Mouse (Mus musculus) forebrain, embryonic 15.5 days (tissue): ENCODE measurements around the gene Pim1. TPM values are rescaled to one million over a fixed set of nuclear protein-coding genes. Genes with fewer than 3 reads are reported as not detected.

Source experiments
- ATAC-seq: fragments of 200-750 bp; cut with Nextera tagmentation; replicated peaks from 2 replicates; pipeline ENCODE4 v1.8.0; 2017; ENCODE audit warnings: mild to moderate bottlenecking, moderate TSS enrichment, moderate library complexity
- H3K27ac ChIP-seq: fragments of 300-500 bp; sonication (generic); replicated peaks from 2 replicates; pipeline ENCODE4 v1.5.1; 2015; ENCODE audit warnings: mild to moderate bottlenecking, inconsistent platforms
- H3K27me3 ChIP-seq: fragments of 300-500 bp; sonication (generic); 2 replicates; pipeline ENCODE4 v1.6.1; 2015; ENCODE audit warnings: inconsistent platforms
- H3K36me3 ChIP-seq: fragments of 300-500 bp; sonication (generic); 2 replicates; pipeline ENCODE4 v1.6.1; 2015; ENCODE audit warnings: mild to moderate bottlenecking, inconsistent platforms
- H3K4me1 ChIP-seq: fragments of 300-500 bp; sonication (generic); 2 replicates; pipeline ENCODE4 v1.6.1; 2015; ENCODE audit warnings: inconsistent platforms
- H3K4me2 ChIP-seq: fragments of 300-500 bp; sonication (generic); replicated peaks from 2 replicates; pipeline ENCODE4 v1.6.1; 2015; ENCODE audit warnings: mild to moderate bottlenecking, inconsistent platforms
- H3K4me3 ChIP-seq: fragments of 300-500 bp; sonication (generic); 2 replicates; pipeline ENCODE4 v1.5.1; 2015; ENCODE audit warnings: mild to moderate bottlenecking, inconsistent platforms
- H3K9ac ChIP-seq: fragments of 300-500 bp; sonication (generic); replicated peaks from 2 replicates; pipeline ENCODE4 v1.6.1; 2015; ENCODE audit warnings: mild to moderate bottlenecking, inconsistent platforms
- H3K9me3 ChIP-seq: fragments of 300-500 bp; sonication (generic); 2 replicates; pipeline ENCODE4 v1.6.1; 2016; ENCODE audit warnings: inconsistent platforms
- WGBS: fragments of 180-500 bp; shearing (Covaris S2); methylation state at CpG from one replicate; pipeline ENCODE4 v1.1.7; 2015; ENCODE audit warnings: mixed read lengths; 5-methylcytosine and 5-hydroxymethylcytosine counted together
- polyA plus RNA-seq: library from polyadenylated mRNA; unstranded; fragments of >200 nt; fragmentation: Nextera tagmentation; extraction: Ambion mirVana; gene quantifications from 2 replicates; pipeline ENCODE4 v1.2.1, GENCODE M21; 2015

The Pim1 gene
- polyA plus RNA-seq, 1 experiment from 2014 or later, result 15.6 TPM

GRCm38 (mm10) chr17:29544064-29544463 is 53.5 kb downstream of the Pim1 start:
- H3K36me3 ChIP-seq, result no peaks in the 10 kb centered on the region
- no peak overlapping the region for H3K9ac ChIP-seq
- H3K27me3 ChIP-seq, result no peaks in the 10 kb centered on the region
- H3K4me2 ChIP-seq, result no peak overlapping the region
- 78% methylated on average over 2 of the region's 2 CpGs for WGBS
- H3K4me1 ChIP-seq, result no peaks in the 10 kb centered on the region
- no peaks in the 10 kb centered on the region for H3K9me3 ChIP-seq
- no peak for ATAC-seq
- no peak overlapping the region for H3K4me3 ChIP-seq
- H3K27ac ChIP-seq, result no peak overlapping the region

DNA sequence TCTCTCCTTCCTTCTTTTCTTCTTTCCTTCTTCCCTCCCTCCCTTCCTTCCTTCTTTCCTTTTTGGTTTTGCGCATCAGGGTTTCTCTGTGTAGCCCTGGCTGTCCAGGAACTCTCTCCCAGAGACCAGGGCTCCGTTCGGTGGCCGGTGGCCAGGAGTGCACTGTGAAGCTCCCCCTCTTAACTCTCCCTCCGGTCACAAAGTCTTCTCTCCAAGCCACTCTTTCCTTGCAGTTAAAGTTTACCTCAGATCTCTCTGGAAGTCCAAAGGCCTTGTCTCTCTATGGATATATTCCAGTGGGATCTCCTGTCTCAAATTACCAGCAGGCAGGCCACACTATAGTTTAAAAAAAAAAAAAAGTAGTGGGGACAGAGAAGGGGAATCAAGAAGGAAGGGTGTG is 54.7 kb downstream of the Pim1 start:
- Histone ChIP-seq H3K27ac (no peak overlapping the region), H3K27me3 (no peaks in the 10 kb centered on the region), H3K9me3 (no peaks in the 10 kb centered on the region), H3K4me2 (no peak overlapping the region), H3K4me1 (peaks cover 7% of the 10 kb centered on the region), H3K9ac (no peak overlapping the region), H3K4me3 (no peak overlapping the region), H3K36me3 (no peaks in the 10 kb centered on the region)
- no peak for ATAC-seq
- 95% methylated on average over 5 of the region's 5 CpGs for WGBS

Other genes with a start within 250 kb of the Pim1 start
- gene Ppil1, start 226.6 kb upstream of the Pim1 start, polyA plus RNA-seq, result 126 and 128 TPM in 2 replicates
- gene BC004004, start 222.0 kb upstream of the Pim1 start, polyA plus RNA-seq, result 96.2 and 96.4 TPM in 2 replicates
- 1.4 and 1.8 TPM in 2 replicates for gene Pi16, start 173.1 kb upstream of the Pim1 start, polyA plus RNA-seq
- 432 and 464 TPM in 2 replicates for gene Mtch1, start 142.8 kb upstream of the Pim1 start, polyA plus RNA-seq
- 5.5 and 6.0 TPM in 2 replicates for gene Fgd2, start 129.8 kb upstream of the Pim1 start, polyA plus RNA-seq
- not detected in 2 replicates for gene Gm17657, start 58.9 kb downstream of the Pim1 start, polyA plus RNA-seq
- gene Tbc1d22b, start 59.0 kb downstream of the Pim1 start, polyA plus RNA-seq, result 22.3 and 22.9 TPM in 2 replicates
- 1.3 and 1.6 TPM in 2 replicates for gene Tmem217, start 61.6 kb downstream of the Pim1 start, polyA plus RNA-seq
- 97.0 and 109 TPM in 2 replicates for gene Rnf8, start 124.0 kb downstream of the Pim1 start, polyA plus RNA-seq
- gene Gm28043, start 124.1 kb downstream of the Pim1 start, polyA plus RNA-seq, result 2.8 and 2.9 TPM in 2 replicates
- gene Cmtr1, start 169.8 kb downstream of the Pim1 start, polyA plus RNA-seq, result 144 and 155 TPM in 2 replicates
- gene Ccdc167, start 226.3 kb downstream of the Pim1 start, polyA plus RNA-seq, result 12.4 and 12.9 TPM in 2 replicates